Mouse (Mus musculus): Measurements from ENCODE around the gene Tsc22d1. TPM values are rescaled to one million over a fixed set of nuclear protein-coding genes. Genes with fewer than 3 reads are reported as not detected.

The Tsc22d1 gene
- polyA plus RNA-seq, 1 experiment from 2014 or later: 767 TPM

DNA sequence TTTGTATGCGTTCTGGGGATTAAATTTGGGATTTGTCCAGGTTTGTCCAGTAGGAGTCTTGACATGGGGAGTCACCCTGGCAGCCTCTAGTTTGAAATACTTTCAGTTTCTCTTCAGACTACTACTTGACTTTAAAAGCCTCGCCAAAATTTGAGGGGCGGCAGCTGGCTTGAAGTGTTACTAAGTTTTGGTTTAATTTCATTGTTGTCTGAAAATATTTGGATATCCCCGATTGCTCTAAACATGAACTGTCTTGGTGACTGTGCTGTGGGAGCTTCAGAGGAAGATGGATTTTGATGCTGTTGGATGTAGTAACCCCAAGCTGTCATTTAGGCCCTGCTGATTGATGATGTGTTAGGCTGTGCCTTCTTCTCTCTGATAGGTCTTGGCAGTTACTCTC lies 34.2 kb downstream of the Tsc22d1 start:
- WGBS: 72% methylated on average over 4 of the region's 4 CpGs

DNA sequence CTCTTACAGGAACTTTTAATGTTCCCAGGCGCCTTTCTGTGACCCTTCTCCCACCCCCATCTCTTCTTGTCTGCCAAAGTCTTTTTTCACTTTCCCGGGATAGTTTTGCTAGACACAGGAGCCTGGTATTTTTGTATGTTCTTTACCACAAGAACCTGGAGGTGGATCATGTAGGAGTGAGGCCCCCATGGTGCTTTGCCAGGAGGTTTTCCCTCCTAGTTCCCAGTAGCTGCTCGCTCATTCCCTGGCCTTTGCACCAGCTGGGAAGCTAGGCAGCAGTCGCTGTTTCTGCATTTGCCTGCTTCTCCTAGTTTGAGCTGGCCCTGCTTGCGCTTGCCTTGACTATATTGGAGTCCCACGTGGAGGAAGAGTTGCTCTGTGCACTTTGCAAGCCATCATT lies 36.2 kb downstream of the Tsc22d1 start:
- Histone ChIP-seq H3K4me2 (no peak overlapping the region), H3K9me3 (no peaks in the 10 kb centered on the region), H3K36me3 (no peaks in the 10 kb centered on the region), H3K4me1 (replicated peaks) (peaks cover 31% of the 10 kb centered on the region), H3K27ac (replicated peaks) (no peak overlapping the region), H3K27me3 (no peaks in the 10 kb centered on the region), H3K9ac (no peak overlapping the region), H3K4me3 (no peak overlapping the region)
- WGBS: 80% methylated on average over 6 of the region's 6 CpGs
- no peak for ATAC-seq (ENCODE audit: low FRiP score, low read depth)

More for the DNA sequence above, 34.2 kb downstream of the Tsc22d1 start:
- Histone ChIP-seq H3K4me1 (replicated peaks) (peaks cover 22% of the 10 kb centered on the region), H3K9ac (no peak overlapping the region), H3K27me3 (no peaks in the 10 kb centered on the region), H3K9me3 (no peaks in the 10 kb centered on the region), H3K36me3 (no peaks in the 10 kb centered on the region), H3K4me2 (no peak overlapping the region), H3K27ac (replicated peaks) (no peak overlapping the region), H3K4me3 (no peak overlapping the region)
- no peak for ATAC-seq (ENCODE audit: low FRiP score, low read depth)

DNA sequence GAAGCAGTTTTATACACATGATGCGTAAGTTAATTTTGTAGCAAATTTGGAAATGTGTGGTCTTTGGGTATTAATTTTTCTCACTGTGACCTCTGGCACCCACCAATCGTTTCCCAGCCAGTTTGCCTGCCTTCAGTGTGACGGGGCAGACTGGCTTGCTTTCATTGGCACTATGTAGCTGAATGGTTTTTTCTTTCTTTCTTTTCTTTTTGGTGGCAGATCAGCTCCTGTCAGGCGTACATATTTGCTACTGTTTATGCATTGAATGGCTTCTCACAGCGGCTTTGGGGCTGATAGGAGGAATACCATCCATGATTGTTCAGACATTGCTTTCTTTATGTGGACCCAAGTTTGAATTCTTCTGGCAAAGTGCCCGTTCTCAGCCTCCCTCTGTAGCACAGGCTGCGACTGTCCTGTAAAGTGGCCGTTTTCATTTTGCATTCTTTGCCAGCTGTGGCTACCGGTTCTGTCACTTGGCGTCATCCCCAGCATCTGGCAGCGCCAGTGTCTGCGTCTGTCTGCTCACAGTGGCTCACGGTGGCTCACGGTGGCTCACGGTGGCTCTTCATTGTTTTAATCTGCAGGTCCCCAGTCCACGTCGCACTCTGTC lies 38.1 kb downstream of the Tsc22d1 start:
- Histone ChIP-seq H3K9me3 (no peaks in the 10 kb centered on the region), H3K36me3 (no peaks in the 10 kb centered on the region), H3K4me2 (peak overlapping the region; percentile 11; the same call in 1 of the 2 replicates), H3K27ac (replicated peaks) (0 out of 2 replicates have a peak overlapping the region, but pooled peaks have one; percentile 28), H3K27me3 (no peaks in the 10 kb centered on the region), H3K4me3 (no peak overlapping the region), H3K4me1 (replicated peaks) (peaks cover 31% of the 10 kb centered on the region), H3K9ac (no peak overlapping the region)
- peak; percentile 40; the same call in 1 of the 2 replicates for ATAC-seq (ENCODE audit: low FRiP score, low read depth)
- 40% methylated on average over 17 of the region's 17 CpGs for WGBS

DNA sequence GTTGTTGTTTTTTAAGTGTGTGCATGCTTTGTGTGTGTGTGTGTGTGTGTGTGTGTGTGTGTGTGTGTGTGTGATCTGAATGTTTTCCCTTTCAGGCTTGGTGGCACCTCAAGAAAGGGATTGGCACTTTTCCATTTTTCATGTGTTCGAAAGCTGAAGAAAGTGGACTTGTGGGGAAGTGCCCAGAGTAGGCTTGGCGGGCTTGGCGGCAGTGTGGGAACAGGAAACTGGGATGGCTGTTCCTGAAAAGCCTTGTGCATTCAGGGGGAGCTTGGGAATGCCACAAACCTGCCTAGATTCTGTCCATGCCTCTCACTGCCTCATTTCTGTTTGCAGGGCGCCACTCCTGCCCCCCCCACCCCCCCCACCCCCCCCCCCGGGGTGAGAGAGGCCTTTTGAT lies 39.9 kb downstream of the Tsc22d1 start:
- ATAC-seq (ENCODE audit: low FRiP score, low read depth): no peak
- 0 out of 2 replicates have a peak overlapping the region, but pooled peaks have one; percentile 14 for H3K27ac ChIP-seq (replicated peaks)
- WGBS: 51% methylated on average over 5 of the region's 5 CpGs

DNA sequence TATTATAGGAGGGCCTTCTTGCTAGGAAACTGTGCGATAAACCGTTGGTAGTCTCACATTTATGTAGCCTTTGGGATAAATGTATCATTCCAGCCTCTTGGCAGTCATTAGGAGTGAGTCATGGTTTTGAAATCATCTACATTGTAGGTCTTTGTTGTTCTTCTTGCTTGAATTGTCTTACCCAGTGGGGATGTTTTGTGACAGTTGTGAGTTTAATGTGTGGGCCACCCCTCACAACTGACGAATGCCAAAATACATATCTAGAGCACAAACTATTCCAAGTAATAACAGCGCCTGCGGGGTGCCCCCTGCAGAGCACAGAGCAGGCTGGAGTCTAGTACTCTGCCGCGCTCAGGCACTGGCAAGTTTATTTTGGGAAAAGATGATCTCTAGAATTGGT lies 40.4 kb downstream of the Tsc22d1 start:
- H3K4me1 ChIP-seq (replicated peaks): peaks cover 21% of the 10 kb centered on the region
- H3K4me2 ChIP-seq: no peak overlapping the region
- H3K9me3 ChIP-seq: no peaks in the 10 kb centered on the region
- H3K27me3 ChIP-seq: no peaks in the 10 kb centered on the region
- WGBS: 67% methylated on average over 7 of the region's 7 CpGs
- H3K9ac ChIP-seq: no peak overlapping the region
- H3K4me3 ChIP-seq: no peak overlapping the region
- H3K36me3 ChIP-seq: no peaks in the 10 kb centered on the region
- no peak for ATAC-seq (ENCODE audit: low FRiP score, low read depth)
- 0 out of 2 replicates have a peak overlapping the region, but pooled peaks have one; percentile 14 for H3K27ac ChIP-seq (replicated peaks)

More for the DNA sequence above, 39.9 kb downstream of the Tsc22d1 start:
- H3K9ac ChIP-seq: no peak overlapping the region
- no peaks in the 10 kb centered on the region for H3K36me3 ChIP-seq
- no peaks in the 10 kb centered on the region for H3K9me3 ChIP-seq
- peaks cover 21% of the 10 kb centered on the region for H3K4me1 ChIP-seq (replicated peaks)
- no peak overlapping the region for H3K4me2 ChIP-seq
- no peak overlapping the region for H3K4me3 ChIP-seq
- no peaks in the 10 kb centered on the region for H3K27me3 ChIP-seq

DNA sequence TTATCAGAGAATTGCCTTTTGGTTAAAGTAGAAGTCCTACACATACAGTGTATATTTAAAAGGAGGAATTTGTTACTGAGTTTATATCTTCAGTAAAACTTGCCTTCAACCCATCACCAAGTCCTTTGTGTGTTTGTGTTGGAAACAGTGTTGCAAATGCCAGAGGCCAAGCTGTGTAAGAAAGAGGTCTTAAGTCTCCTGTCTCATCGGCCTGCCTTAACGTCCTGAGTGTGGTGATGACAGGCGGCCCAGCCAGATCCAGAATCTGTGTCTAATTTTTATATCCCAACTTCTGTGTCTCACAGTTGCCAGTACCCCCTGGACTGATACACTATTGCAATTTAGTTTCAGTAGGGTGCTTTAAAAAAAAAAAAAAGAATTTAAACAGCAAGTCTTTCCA lies 42.9 kb downstream of the Tsc22d1 start:
- ATAC-seq (ENCODE audit: low FRiP score, low read depth): no peak
- Histone ChIP-seq H3K9me3 (no peaks in the 10 kb centered on the region), H3K4me3 (no peak overlapping the region), H3K27ac (replicated peaks) (no peak overlapping the region), H3K27me3 (no peaks in the 10 kb centered on the region), H3K36me3 (no peaks in the 10 kb centered on the region), H3K9ac (no peak overlapping the region), H3K4me2 (no peak overlapping the region), H3K4me1 (replicated peaks) (peaks cover 16% of the 10 kb centered on the region)
- 82% methylated on average over 3 of the region's 3 CpGs for WGBS

DNA sequence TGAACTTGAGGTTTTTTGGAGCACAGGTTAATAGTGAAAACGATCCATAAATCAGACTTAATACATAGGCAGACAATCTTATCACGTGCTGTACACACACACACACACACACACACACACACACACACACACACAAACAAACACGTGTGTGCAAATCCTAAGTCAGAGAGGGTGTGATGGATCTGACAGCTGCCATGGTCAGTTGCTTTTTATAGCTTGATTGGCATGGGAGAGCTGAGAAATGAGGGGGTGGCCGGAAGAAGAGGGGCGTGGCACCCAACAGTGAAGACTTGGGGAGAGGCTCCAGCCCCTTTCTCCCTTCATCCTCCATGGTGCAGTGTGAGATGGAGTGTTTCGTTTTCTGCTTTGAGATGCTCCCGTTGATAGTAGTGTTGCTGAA lies 45.4 kb downstream of the Tsc22d1 start:
- peaks cover 14% of the 10 kb centered on the region for H3K4me1 ChIP-seq (replicated peaks)
- H3K27ac ChIP-seq (replicated peaks): no peak overlapping the region
- 80% methylated on average over 7 of the region's 7 CpGs for WGBS
- no peak for ATAC-seq (ENCODE audit: low FRiP score, low read depth)
- H3K36me3 ChIP-seq: no peaks in the 10 kb centered on the region
- no peak overlapping the region for H3K4me2 ChIP-seq
- no peaks in the 10 kb centered on the region for H3K27me3 ChIP-seq
- H3K9ac ChIP-seq: no peak overlapping the region
- H3K4me3 ChIP-seq: no peak overlapping the region
- no peaks in the 10 kb centered on the region for H3K9me3 ChIP-seq

DNA sequence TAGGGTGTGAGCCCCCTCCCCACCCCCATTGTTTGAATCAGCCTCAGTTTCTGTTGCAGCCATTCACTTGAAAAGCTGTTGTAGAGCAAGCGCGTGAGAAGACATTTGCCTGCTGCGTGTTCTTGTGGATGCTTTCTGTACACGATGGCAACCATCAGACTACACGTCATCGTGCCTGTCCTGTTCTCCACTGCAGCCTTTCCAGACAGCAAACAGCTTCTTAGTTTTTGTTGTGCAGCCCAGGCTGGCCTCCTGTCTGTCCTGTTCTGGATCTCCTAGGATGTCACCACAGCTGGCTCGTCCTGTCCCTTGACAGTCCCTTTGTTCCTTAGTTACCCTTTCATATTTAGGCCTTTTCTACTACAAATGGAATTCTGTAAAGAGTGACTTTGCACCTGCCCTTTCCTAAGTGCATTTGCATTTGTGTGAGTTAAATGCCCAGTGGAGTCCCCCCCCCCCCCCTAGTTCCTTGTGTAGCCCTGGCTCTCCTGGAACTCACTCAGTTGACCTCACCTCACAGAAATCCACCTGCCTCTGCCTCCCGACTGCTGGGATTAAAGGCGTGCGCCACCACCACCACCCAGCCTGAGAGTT lies 46.5 kb downstream of the Tsc22d1 start:
- 71% methylated on average over 10 of the region's 10 CpGs for WGBS
- H3K4me1 ChIP-seq (replicated peaks): peaks cover 13% of the 10 kb centered on the region
- no peak overlapping the region for H3K4me2 ChIP-seq
- no peaks in the 10 kb centered on the region for H3K9me3 ChIP-seq
- H3K27ac ChIP-seq (replicated peaks): no peak overlapping the region
- no peaks in the 10 kb centered on the region for H3K27me3 ChIP-seq
- H3K9ac ChIP-seq: no peak overlapping the region
- no peak overlapping the region for H3K4me3 ChIP-seq
- no peaks in the 10 kb centered on the region for H3K36me3 ChIP-seq
- no peak for ATAC-seq (ENCODE audit: low FRiP score, low read depth)

DNA sequence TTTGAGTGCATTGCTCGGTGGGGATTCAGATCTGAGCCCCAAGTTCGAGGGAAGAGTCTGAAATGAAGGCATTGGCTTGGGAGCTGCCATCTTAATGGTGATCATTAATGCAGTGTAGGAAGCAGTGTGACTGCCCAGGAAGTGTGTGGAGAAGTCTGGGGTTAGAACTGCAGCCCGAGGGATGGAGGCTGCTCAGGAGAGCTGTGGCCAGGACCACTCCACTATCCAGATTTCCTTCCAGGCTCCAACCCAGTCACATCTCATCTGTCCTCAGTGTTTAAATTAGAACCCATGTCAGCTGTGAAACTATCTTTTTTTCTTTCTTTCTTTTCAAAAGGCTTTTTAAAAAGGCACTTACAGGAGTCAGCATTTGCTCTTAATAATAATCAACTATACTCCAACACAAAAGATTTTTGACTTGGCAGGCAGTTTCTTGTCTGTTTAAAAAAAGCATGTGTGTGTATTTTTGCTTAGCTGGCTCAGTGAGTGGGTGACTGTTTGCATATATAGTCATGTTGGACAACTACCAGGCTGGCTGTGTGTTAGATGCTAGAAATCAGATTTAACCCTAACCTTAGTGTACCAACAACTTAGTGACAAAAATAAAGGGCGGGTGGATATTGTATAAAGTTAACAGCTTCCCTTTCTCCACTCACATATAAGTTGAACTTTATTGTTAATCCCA lies 48.8 kb downstream of the Tsc22d1 start:
- H3K27me3 ChIP-seq: no peaks in the 10 kb centered on the region
- H3K27ac ChIP-seq (replicated peaks): no peak overlapping the region
- H3K4me2 ChIP-seq: no peak overlapping the region
- no peak overlapping the region for H3K9ac ChIP-seq
- no peaks in the 10 kb centered on the region for H3K9me3 ChIP-seq
- ATAC-seq (ENCODE audit: low FRiP score, low read depth): no peak
- H3K4me3 ChIP-seq: no peak overlapping the region
- H3K36me3 ChIP-seq: no peaks in the 10 kb centered on the region
- peaks cover 23% of the 10 kb centered on the region for H3K4me1 ChIP-seq (replicated peaks)
- WGBS: 90% methylated on average over 4 of the region's 4 CpGs

DNA sequence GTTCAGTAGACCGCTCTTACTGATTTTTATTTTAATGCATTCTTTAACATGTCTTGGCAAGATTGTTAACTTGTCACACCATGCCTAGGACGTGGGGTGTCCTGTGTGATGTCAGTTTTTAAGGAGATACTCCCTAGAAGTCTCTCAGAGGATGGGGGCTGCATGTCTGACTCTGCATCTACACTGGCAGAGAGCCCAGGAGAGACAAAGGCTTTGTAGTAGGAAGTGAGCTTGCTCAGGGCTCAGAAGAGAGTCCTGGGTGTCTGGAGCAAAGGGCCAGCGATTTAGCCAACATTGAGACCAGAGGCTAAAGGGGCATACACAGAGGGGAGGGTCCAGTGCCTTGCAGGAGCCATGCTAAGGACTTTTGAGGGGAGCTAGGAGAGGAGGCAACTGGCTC lies 50.2 kb downstream of the Tsc22d1 start:
- peaks cover 23% of the 10 kb centered on the region for H3K4me1 ChIP-seq (replicated peaks)
- H3K27me3 ChIP-seq: no peaks in the 10 kb centered on the region
- no peaks in the 10 kb centered on the region for H3K36me3 ChIP-seq
- no peak overlapping the region for H3K4me2 ChIP-seq
- H3K4me3 ChIP-seq: no peak overlapping the region
- no peak for ATAC-seq (ENCODE audit: low FRiP score, low read depth)
- 75% methylated on average over 3 of the region's 3 CpGs for WGBS
- H3K27ac ChIP-seq (replicated peaks): no peak overlapping the region
- no peaks in the 10 kb centered on the region for H3K9me3 ChIP-seq
- H3K9ac ChIP-seq: no peak overlapping the region

DNA sequence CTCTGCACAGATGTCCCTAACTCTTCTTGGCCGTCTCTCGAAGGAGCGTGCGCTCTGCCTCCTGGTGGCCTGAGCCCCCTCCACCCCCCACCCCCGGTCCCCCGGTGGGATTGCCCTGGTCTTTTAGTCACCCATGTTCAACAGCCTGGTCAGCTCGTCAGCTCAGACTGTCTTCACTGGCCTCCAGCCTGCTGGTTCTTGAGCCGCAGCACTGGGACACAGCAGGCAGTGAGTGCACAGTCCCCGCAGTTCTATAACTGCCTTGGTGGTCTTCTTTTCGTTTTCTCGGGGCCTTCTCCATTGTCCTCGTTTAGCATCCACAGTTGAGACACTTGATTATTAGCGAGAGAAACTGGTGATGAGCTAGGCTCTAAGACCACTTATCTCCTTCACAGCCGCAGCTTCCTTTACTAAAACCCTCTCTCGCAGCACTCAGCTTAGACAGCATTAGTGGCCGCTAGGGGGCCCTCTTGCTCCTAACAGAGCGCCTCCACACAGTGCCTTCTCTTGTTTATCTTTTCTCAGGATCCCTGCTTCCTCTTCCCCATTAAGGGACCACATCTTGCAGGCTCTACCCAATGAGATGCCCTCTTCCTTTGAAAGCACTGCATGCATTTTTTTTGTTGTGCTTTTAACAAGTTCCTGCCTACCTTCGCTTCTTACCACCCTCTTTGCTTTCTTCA lies 52.0 kb downstream of the Tsc22d1 start:
- H3K4me2 ChIP-seq: no peak overlapping the region
- no peaks in the 10 kb centered on the region for H3K27me3 ChIP-seq
- no peaks in the 10 kb centered on the region for H3K36me3 ChIP-seq
- 30% methylated on average over 18 of the region's 18 CpGs for WGBS
- no peak overlapping the region for H3K9ac ChIP-seq
- peaks cover 23% of the 10 kb centered on the region for H3K4me1 ChIP-seq (replicated peaks)
- no peak overlapping the region for H3K27ac ChIP-seq (replicated peaks)
- no peak overlapping the region for H3K4me3 ChIP-seq
- ATAC-seq (ENCODE audit: low FRiP score, low read depth): peak; percentile 83
- no peaks in the 10 kb centered on the region for H3K9me3 ChIP-seq

DNA sequence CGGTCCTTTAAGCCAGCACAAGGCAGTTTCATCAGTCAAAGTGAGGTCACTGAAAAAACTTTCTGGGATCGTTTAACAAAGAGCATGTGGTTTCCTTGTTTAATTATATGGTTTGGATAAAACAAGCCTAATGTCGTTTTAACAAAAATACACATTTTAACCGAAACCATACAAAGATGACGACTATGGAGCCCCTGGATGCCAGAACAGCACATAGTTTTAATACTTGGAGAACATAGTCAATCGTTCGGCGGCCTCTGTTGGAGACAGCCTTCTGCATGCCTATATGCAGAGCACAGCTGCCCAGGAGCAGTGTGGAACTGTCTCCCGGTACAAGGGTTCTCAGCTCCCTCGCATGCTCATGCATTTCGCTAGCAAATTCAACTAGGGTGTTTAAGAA lies 53.2 kb downstream of the Tsc22d1 start:
- H3K9ac ChIP-seq: no peak overlapping the region
- ATAC-seq (ENCODE audit: low FRiP score, low read depth): no peak
- H3K27ac ChIP-seq (replicated peaks): no peak overlapping the region
- H3K36me3 ChIP-seq: no peaks in the 10 kb centered on the region
- no peaks in the 10 kb centered on the region for H3K27me3 ChIP-seq
- no peak overlapping the region for H3K4me3 ChIP-seq
- WGBS: 89% methylated on average over 11 of the region's 11 CpGs
- H3K9me3 ChIP-seq: no peaks in the 10 kb centered on the region
- peaks cover 23% of the 10 kb centered on the region for H3K4me1 ChIP-seq (replicated peaks)
- H3K4me2 ChIP-seq: no peak overlapping the region
